Mouse (Mus musculus): ENCODE measurements around the gene Kif2a. TPM values are rescaled to one million over a fixed set of nuclear protein-coding genes. Genes with fewer than 3 reads are reported as not detected.

Gene Kif2a
- total and polyA plus RNA-seq, 3 experiments = 18.0 to 310 (median 135) TPM

- TF ChIP-seq CTCF (IDR thresholded peaks at IDR 0.05 in 2 of 3, conservative IDR thresholded peaks at IDR 0.05 in 1 of 3; ENCODE audit: control insufficient read depth in 1 of 3, insufficient read depth in 1 of 3, low read depth in 2 of 3, low read length in 3 of 3, poor library complexity in 1 of 3, severe bottlenecking in 1 of 3) = peak in 1 of 3 experiments; percentile 17; a peak in 2 of 6 replicates
- TF ChIP-seq SIN3A (IDR thresholded peaks at IDR 0.05; ENCODE audit: low read length) = peak; percentile 82
- peak; percentile 95 for TF ChIP-seq MXI1 (IDR thresholded peaks at IDR 0.05; ENCODE audit: low read depth, low read length)
- TF ChIP-seq RCOR1 (IDR thresholded peaks at IDR 0.05; ENCODE audit: low read depth, low read length) = peak; percentile 46
- TF ChIP-seq JUND (IDR thresholded peaks at IDR 0.05; ENCODE audit: low read depth, low read length) = 0 out of 2 replicates have a peak, but pooled peaks have one; percentile 70
- 0 out of 4 replicates have a peak, but pooled peaks of 1 of the 2 experiments have one; percentile 36 for TF ChIP-seq POLR2A (IDR thresholded peaks at IDR 0.05; ENCODE audit: control insufficient read depth in 1 of 2, insufficient read depth in 1 of 2, low read depth in 1 of 2, low read length in 2 of 2, poor library complexity in 1 of 2)
- no peak for TF ChIP-seq CHD1 (IDR thresholded peaks at IDR 0.05; ENCODE audit: low read depth, low read length)
- no peak for TF ChIP-seq ZC3H11A (IDR thresholded peaks at IDR 0.05; ENCODE audit: low read depth, low read length)
- TF ChIP-seq POLR2AphosphoS5 (IDR thresholded peaks at IDR 0.05; ENCODE audit: borderline replicate concordance, low read depth, low read length) = no peak
- TF ChIP-seq MYC (IDR thresholded peaks at IDR 0.05; ENCODE audit: low read depth, low read length) = peak; percentile 96
- peak; percentile 96 for TF ChIP-seq ETS1 (IDR thresholded peaks at IDR 0.05; ENCODE audit: low read depth, low read length)
- TF ChIP-seq MYB (IDR thresholded peaks at IDR 0.05; ENCODE audit: low read depth, low read length) = peak; percentile 83
- TF ChIP-seq TBP (IDR thresholded peaks at IDR 0.05; ENCODE audit: low read depth, low read length) = no peak
- TF ChIP-seq TAL1 (IDR thresholded peaks at IDR 0.05; ENCODE audit: low read length) = peak; percentile 90
- TF ChIP-seq EP300 (IDR thresholded peaks at IDR 0.05; ENCODE audit: low read depth in 1 of 2, low read length in 2 of 2) = peak; percentile 97
- no peak for TF ChIP-seq ZMIZ1 (IDR thresholded peaks at IDR 0.05; ENCODE audit: low read depth, low read length)
- peak; percentile 97 for TF ChIP-seq TCF12 (IDR thresholded peaks at IDR 0.05; ENCODE audit: low read depth, low read length)
- TF ChIP-seq BHLHE40 (IDR thresholded peaks at IDR 0.05; ENCODE audit: borderline replicate concordance, low read depth, low read length) = peak; percentile 87
- no peak for TF ChIP-seq CHD2 (IDR thresholded peaks at IDR 0.05; ENCODE audit: low read length)
- peak; percentile 92 for TF ChIP-seq MAX (IDR thresholded peaks at IDR 0.05; ENCODE audit: low read length)
- peak; percentile 86 for TF ChIP-seq GABPA (IDR thresholded peaks at IDR 0.05; ENCODE audit: low read depth, low read length)
- TF ChIP-seq GATA1 (IDR thresholded peaks at IDR 0.05; ENCODE audit: low read depth, low read length) = peak; percentile 95
- TF ChIP-seq MAFK (IDR thresholded peaks at IDR 0.05; ENCODE audit: borderline replicate concordance, low read depth, low read length) = peak; percentile 72; the same call in 1 of the 2 replicates
- Histone ChIP-seq H3K27ac (ENCODE audit: control insufficient read depth, low read depth, low read length) (peak overlapping the region; percentile 95), H3K4me3 (ENCODE audit: control insufficient read depth in 1 of 2, insufficient read depth in 1 of 2, low read depth in 2 of 2, low read length in 2 of 2) (no peak overlapping the region), H3K36me3 (ENCODE audit: control insufficient read depth in 1 of 2, insufficient read depth in 2 of 2, low read length in 2 of 2) (peaks cover 0 to 34% of the 10 kb centered on the region in 2 experiments; a peak in 2 of 4 replicates), H3K27me3 (ENCODE audit: control insufficient read depth in 1 of 2, insufficient read depth in 2 of 2, low read length in 2 of 2) (no peaks in the 10 kb centered on the region), H3K4me1 (ENCODE audit: control insufficient read depth in 1 of 2, insufficient read depth in 2 of 2, low read length in 2 of 2) (peaks cover 16 to 37% of the 10 kb centered on the region in 2 experiments), H3K9ac (ENCODE audit: control insufficient read depth, low read depth, low read length, poor library complexity, severe bottlenecking) (peak overlapping the region; percentile 56), H3K9me3 (replicated peaks; ENCODE audit: insufficient read depth, low read length) (no peaks in the 10 kb centered on the region), H3K79me2 (ENCODE audit: control insufficient read depth, insufficient read depth, low read length, poor library complexity) (no peaks in the 10 kb centered on the region)
- DNase-seq (ENCODE audit: low read depth, low spot score) = peak; percentile 90
Measured at GRCm38 (mm10) chr13:107063115-107063807, 41.3 kb upstream of the Kif2a start.

Data from MEL (cell line).